Mouse (Mus musculus) liver, embryonic 14.5 days (tissue): Measurements from ENCODE around the gene Inhbb. TPM values are rescaled to one million over a fixed set of nuclear protein-coding genes. Genes with fewer than 3 reads are reported as not detected.

Source experiments
- ATAC-seq: fragments of 200-750 bp; cut with Nextera tagmentation; 2 replicates; pipeline ENCODE4 v1.8.0; 2017; ENCODE audit warnings: moderate number of reproducible peaks, mild to moderate bottlenecking, moderate library complexity; ENCODE audit not compliant: insufficient read depth
- DNase-seq, 3 experiments: peaks; one replicate each; pipeline ENCODE4 v3.0.0-alpha.2; 2012 to 2013; ENCODE audit warnings: low read depth in 3 of 3, low spot score in 3 of 3
- H3K27ac ChIP-seq: fragments of 300-500 bp; sonication (generic); 2 replicates; pipeline ENCODE4 v1.5.1; 2014; ENCODE audit warnings: moderate library complexity, mild to moderate bottlenecking, control low read depth, inconsistent platforms
- H3K27me3 ChIP-seq: fragments of 300-500 bp; sonication (generic); 2 replicates; pipeline ENCODE4 v1.6.1; 2014; ENCODE audit warnings: mild to moderate bottlenecking, low read length, moderate library complexity; ENCODE audit not compliant: control insufficient read depth, insufficient read depth
- H3K36me3 ChIP-seq: fragments of 300-500 bp; sonication (generic); replicated peaks from 2 replicates; pipeline ENCODE4 v1.6.1; 2014; ENCODE audit warnings: low read depth; ENCODE audit not compliant: control insufficient read depth, insufficient read depth
- H3K4me1 ChIP-seq, 2 experiments: fragments of 200-500 bp in 1 of 2; fragments of 300-500 bp in 1 of 2; sonication (generic) in 1 of 2; replicated peaks; 2 replicates each; pipeline ENCODE4 v1.6.1; 2012 to 2014; ENCODE audit warnings: antibody characterized with exemption in 1 of 2, inconsistent platforms in 1 of 2, low read length in 1 of 2; ENCODE audit not compliant: control insufficient read depth in 2 of 2, insufficient read depth in 2 of 2
- H3K4me2 ChIP-seq: fragments of 300-500 bp; sonication (generic); 2 replicates; pipeline ENCODE4 v1.6.1; 2014; ENCODE audit warnings: low read depth, mild to moderate bottlenecking, control low read depth, moderate library complexity
- H3K4me3 ChIP-seq, 2 experiments: fragments of 200-500 bp in 1 of 2; fragments of 300-500 bp in 1 of 2; sonication (generic) in 1 of 2; 2 replicates each; pipeline ENCODE4 v1.5.1; 2012 to 2014; ENCODE audit warnings: low read depth in 2 of 2, low read length in 2 of 2, mild to moderate bottlenecking in 2 of 2, control low read depth in 1 of 2, inconsistent platforms in 1 of 2, moderate library complexity in 1 of 2; ENCODE audit not compliant: insufficient read depth in 1 of 2
- H3K9ac ChIP-seq: fragments of 300-500 bp; sonication (generic); replicated peaks from 2 replicates; pipeline ENCODE4 v1.6.1; 2014; ENCODE audit warnings: mild to moderate bottlenecking, control low read depth, moderate library complexity
- H3K9me3 ChIP-seq: fragments of 300-500 bp; sonication (generic); 2 replicates; pipeline ENCODE4 v1.6.1; 2016; ENCODE audit warnings: low read length, mixed read lengths; ENCODE audit not compliant: control insufficient read depth
- CTCF ChIP-seq: IDR thresholded peaks from 2 replicates; pipeline ENCODE4 v1.5.1; 2016; ENCODE audit warnings: antibody characterized with exemption, low read depth, control low read depth
- EP300 ChIP-seq: IDR thresholded peaks from 2 replicates; pipeline ENCODE4 v1.6.1; 2016; ENCODE audit warnings: antibody characterized with exemption, low read depth
- WGBS: fragments of 180-500 bp; shearing (Covaris S2); extraction: QIAGEN DNeasy Blood & Tissue Kit; methylation state at CpG from one replicate; pipeline ENCODE4 v1.1.7; 2014; ENCODE audit not compliant: insufficient replicate concordance; 5-methylcytosine and 5-hydroxymethylcytosine counted together
- polyA plus RNA-seq, 2 experiments: library from polyadenylated mRNA; depleted of rRNA in 1 of 2; stranded (reverse) in 1 of 2; unstranded in 1 of 2; fragments of >200 nt; fragmentation: Nextera tagmentation in 1 of 2; extraction: Ambion mirVana in 1 of 2; gene quantifications; 2 replicates each; pipeline versions ENCODE4 v1.2.1 to v1.2.3; 2012 to 2014

The Inhbb gene
- polyA plus RNA-seq, 2 experiments, result 0.03 to 0.08 TPM

DNA sequence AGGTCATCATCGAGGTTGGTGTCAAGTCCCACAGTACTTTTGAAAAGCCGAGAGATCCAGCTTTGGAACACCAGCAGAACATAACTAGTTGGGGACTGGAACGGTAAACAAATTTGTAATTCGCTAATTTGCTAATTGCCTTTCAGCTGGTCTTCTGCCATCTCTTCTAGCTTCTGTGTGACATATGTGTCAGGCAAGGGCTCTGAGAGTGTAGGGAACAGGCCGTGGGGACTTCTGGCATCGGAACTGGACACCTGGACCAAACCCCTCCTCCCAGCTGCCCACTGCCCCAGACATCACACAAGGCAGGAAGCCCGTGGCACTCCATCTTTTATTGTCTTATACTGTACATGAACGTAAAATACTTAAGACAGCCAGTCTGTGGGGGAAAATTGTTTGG is 6.9 kb downstream of the Inhbb start:
- Histone ChIP-seq H3K36me3 (no peaks in the 10 kb centered on the region), H3K4me2 (no peak overlapping the region), H3K4me1 (no peaks in the 10 kb centered on the region), H3K9ac (no peak overlapping the region), H3K4me3 (no peak overlapping the region), H3K27me3 (peaks cover 18% of the 10 kb centered on the region), H3K27ac (no peak overlapping the region), H3K9me3 (no peaks in the 10 kb centered on the region)
- DNase-seq, result no peak
- TF ChIP-seq EP300, result no peak
- no peak for TF ChIP-seq CTCF
- ATAC-seq, result no peak
- WGBS, result 63% methylated on average over 8 of the region's 8 CpGs

DNA sequence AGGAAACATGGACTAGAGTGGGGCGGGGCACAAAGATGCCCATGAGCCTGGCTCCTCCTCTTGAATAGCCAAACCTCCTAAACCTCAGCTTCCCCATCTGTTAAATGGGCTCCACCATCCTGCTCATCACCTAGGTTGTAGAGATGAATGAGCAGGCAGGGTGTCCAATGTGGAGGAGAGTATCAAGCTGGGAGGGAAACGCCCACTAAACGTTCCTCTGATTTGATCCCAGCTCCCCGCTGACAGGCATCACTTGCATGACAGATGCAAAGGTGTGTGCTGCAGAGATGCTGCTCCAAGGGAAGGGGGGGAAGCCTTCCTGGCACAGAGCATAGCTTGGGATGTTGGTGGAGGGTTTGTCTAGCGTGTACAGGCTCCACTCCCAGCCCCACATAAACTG is 11.4 kb downstream of the Inhbb start:
- Histone ChIP-seq H3K4me3 (no peak overlapping the region), H3K9ac (no peak overlapping the region), H3K4me1 (no peaks in the 10 kb centered on the region), H3K4me2 (no peak overlapping the region), H3K27me3 (no peaks in the 10 kb centered on the region), H3K36me3 (no peaks in the 10 kb centered on the region), H3K9me3 (no peaks in the 10 kb centered on the region), H3K27ac (no peak overlapping the region)
- no peak for ATAC-seq
- no peak for DNase-seq
- TF ChIP-seq CTCF (no peak), EP300 (no peak)
- WGBS, result 50% methylated on average over 5 of the region's 5 CpGs

DNA sequence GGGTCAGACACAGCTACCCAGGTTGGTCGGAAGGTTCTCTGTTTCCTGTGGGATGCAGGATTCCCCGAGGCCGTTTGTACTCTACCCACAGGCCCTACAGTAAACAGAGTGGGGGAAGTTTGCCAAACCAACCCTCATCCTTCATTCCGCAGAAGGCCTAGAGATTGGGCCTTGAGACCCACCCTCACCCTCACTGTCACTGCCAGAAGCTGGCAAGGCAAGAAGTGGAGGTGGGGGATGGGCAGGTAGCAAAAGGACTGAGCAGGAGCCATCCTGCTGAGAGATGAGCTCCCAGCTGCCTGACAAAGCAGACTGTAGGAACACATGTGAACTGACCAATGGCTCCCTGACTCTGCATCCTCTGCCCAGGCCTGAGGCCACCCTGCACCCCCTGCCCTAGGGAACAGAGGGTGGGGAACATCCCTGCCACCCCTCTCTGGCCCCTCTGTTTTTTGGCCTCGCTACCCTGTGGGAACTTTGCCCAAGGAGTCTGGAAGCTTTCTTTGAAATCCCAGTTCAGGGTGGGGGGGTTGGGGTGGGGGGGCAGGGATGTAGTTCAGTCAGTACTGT is 12.4 kb downstream of the Inhbb start:
- no peak for DNase-seq
- 52% methylated on average over 5 of the region's 5 CpGs for WGBS
- TF ChIP-seq EP300, result no peak
- no peak for TF ChIP-seq CTCF
- no peak overlapping the region for H3K4me3 ChIP-seq
- no peak overlapping the region for H3K9ac ChIP-seq
- H3K27me3 ChIP-seq, result no peaks in the 10 kb centered on the region
- ATAC-seq, result no peak
- no peak overlapping the region for H3K4me2 ChIP-seq
- H3K36me3 ChIP-seq, result no peaks in the 10 kb centered on the region
- no peaks in the 10 kb centered on the region for H3K9me3 ChIP-seq
- no peak overlapping the region for H3K27ac ChIP-seq
- H3K4me1 ChIP-seq, result no peaks in the 10 kb centered on the region

DNA sequence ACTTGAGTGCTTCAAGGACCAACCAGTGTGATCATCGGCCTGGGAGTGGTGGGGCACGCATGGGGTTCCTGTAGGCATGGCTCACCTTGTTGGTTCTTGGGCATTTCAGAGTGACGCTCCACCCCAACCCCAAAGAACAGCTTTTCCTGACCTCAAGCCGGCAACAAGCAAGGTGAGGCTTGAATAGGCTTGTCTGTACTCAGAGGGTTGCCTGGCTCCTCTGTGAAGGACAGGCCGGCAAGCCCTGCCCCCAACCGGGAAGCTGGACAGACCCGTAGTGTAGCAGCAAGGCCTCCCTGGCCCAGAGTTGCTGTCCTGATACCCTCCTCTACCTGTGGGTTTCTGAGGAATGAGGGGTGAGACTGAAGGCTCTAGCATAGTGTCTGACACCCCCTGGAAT is 12.9 kb downstream of the Inhbb start:
- Histone ChIP-seq H3K27me3 (no peaks in the 10 kb centered on the region), H3K27ac (no peak overlapping the region), H3K4me2 (no peak overlapping the region), H3K9me3 (no peaks in the 10 kb centered on the region), H3K36me3 (no peaks in the 10 kb centered on the region), H3K4me3 (no peak overlapping the region), H3K9ac (no peak overlapping the region), H3K4me1 (no peaks in the 10 kb centered on the region)
- DNase-seq (no peak), ATAC-seq (no peak)
- WGBS, result 66% methylated on average over 7 of the region's 7 CpGs
- TF ChIP-seq CTCF, result no peak
- TF ChIP-seq EP300, result no peak

DNA sequence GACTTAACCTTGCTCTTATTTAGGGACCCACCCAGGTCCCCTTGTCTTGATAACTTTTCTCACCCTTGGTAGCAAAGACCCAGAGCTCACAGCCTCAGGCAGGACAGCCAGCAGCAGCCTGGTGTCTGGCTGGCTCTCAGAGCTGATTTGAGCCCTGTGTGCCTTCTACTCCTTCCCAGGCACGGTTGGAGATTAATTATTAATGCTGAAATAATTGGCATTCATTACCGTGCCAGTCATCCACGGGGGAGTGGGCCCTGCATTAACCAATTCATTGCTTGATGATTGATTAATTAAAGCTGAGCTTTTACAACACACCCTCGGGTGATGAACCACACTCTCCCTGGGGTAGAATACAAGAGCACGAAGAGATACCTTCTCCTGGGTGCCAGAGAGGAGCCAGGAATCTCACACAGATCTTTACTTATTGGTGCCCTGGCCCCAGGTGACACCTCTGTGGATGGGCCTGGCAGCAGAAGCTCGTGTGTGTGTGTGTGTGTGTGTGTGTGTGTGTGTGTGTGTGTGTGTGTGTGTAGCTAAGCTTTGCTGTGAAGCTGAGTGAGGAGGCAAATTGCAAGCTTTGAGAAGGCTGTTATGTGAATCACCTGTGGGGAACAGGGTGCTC is 14.2 kb downstream of the Inhbb start:
- WGBS, result 31% methylated on average over 6 of the region's 6 CpGs
- Histone ChIP-seq H3K9me3 (no peaks in the 10 kb centered on the region), H3K27ac (no peak overlapping the region), H3K9ac (no peak overlapping the region), H3K27me3 (no peaks in the 10 kb centered on the region), H3K4me1 (no peaks in the 10 kb centered on the region), H3K4me3 (no peak overlapping the region), H3K36me3 (no peaks in the 10 kb centered on the region), H3K4me2 (no peak overlapping the region)
- no peak for ATAC-seq
- TF ChIP-seq CTCF, result no peak
- no peak for TF ChIP-seq EP300
- DNase-seq, result no peak
